Mouse (Mus musculus): Measurements from ENCODE around the gene Hcn1. TPM values are rescaled to one million over a fixed set of nuclear protein-coding genes. Genes with fewer than 3 reads are reported as not detected.

Gene Hcn1
- total and polyA plus RNA-seq, 2 experiments from 2014 or later, result 2.6 to 9.8 TPM

DNA sequence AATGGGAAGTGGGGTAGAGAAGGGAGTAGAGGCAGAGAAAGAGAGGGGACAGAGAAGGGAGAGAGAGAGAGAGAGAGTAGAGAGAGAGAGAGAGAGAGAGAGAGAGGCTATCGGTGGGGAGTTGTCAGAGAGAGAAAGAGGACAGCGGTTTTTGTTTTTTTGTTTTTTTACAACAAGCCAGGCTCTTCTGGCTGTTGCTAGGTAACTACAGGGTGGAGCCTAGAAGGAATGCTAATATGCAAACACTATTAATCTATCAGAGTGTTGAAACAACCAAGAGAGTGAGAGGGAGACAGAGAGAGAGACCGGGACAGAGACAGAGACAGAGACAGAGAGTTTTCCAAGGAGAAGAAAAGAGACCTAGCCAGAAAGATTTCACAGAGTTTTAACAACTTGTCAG is 425.7 kb downstream of the Hcn1 start:
- 18% methylated on average over 3 of the region's 3 CpGs for WGBS
- no peak overlapping the region for H3K4me2 ChIP-seq (ENCODE audit: low read depth, low read length)
- ATAC-seq, result no peak
- no peak overlapping the region for H3K4me3 ChIP-seq (ENCODE audit: low read length)
- H3K27ac ChIP-seq, result no peak overlapping the region
- TF ChIP-seq CTCF (IDR thresholded peaks at IDR 0.05; ENCODE audit: low read depth), result no peak
- H3K27me3 ChIP-seq (ENCODE audit: insufficient read depth, low read length), result no peaks in the 10 kb centered on the region
- H3K36me3 ChIP-seq (ENCODE audit: insufficient read depth, low read length), result no peaks in the 10 kb centered on the region
- no peak for DNase-seq (ENCODE audit: low spot score)
- H3K9ac ChIP-seq (replicated peaks; ENCODE audit: low read length), result no peak overlapping the region
- no peaks in the 10 kb centered on the region for H3K9me3 ChIP-seq (ENCODE audit: low read length)
- no peaks in the 10 kb centered on the region for H3K4me1 ChIP-seq (ENCODE audit: insufficient read depth, low read length)

DNA sequence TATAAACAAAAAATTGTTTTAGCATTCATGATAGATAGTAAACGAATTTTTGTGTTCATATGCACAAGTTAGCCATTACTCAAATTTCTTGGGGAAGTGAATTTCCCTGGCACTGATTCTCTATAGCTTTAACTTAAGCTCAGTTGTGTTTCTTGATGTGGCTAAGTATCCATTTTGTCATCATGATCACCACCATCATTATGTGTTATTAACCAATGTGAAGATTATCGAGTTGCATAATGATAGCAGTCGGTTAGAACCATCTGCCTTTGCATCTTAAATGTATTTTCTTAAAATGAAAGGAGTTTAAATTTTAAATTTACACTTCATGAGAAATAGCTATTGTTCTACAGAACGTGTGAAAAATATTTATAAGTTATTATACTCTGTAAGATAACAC is 426.5 kb downstream of the Hcn1 start:
- Histone ChIP-seq H3K4me1 (ENCODE audit: insufficient read depth, low read length) (no peaks in the 10 kb centered on the region), H3K27me3 (ENCODE audit: insufficient read depth, low read length) (no peaks in the 10 kb centered on the region), H3K9ac (replicated peaks; ENCODE audit: low read length) (no peak overlapping the region), H3K9me3 (ENCODE audit: low read length) (no peaks in the 10 kb centered on the region), H3K36me3 (ENCODE audit: insufficient read depth, low read length) (no peaks in the 10 kb centered on the region), H3K27ac (no peak overlapping the region), H3K4me3 (ENCODE audit: low read length) (no peak overlapping the region), H3K4me2 (ENCODE audit: low read depth, low read length) (no peak overlapping the region)
- TF ChIP-seq CTCF (IDR thresholded peaks at IDR 0.05; ENCODE audit: low read depth), result no peak
- 77% methylated on average over 4 of the region's 4 CpGs for WGBS
- no peak for ATAC-seq
- no peak for DNase-seq (ENCODE audit: low spot score)

DNA sequence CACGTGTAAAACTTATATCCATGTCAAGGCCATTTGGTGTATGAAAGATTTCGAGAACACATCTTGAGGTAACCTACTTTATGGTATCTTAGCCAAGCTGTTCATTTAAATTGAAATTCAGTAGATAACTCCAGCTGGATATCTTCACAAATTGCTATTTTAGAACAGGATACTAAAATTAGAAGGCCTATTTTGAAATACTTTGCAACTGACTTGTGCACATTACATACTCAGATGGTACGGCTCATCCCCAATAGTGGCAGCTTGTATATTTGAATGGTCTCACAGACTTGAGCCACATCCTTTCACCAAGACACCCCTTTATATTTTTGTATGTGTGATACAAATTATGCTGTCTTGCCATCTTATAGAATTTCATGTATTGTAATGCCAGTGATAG is 427.5 kb downstream of the Hcn1 start:
- Histone ChIP-seq H3K36me3 (ENCODE audit: insufficient read depth, low read length) (no peaks in the 10 kb centered on the region), H3K27me3 (ENCODE audit: insufficient read depth, low read length) (no peaks in the 10 kb centered on the region), H3K27ac (no peak overlapping the region), H3K9me3 (ENCODE audit: low read length) (no peaks in the 10 kb centered on the region), H3K4me2 (ENCODE audit: low read depth, low read length) (no peak overlapping the region), H3K9ac (replicated peaks; ENCODE audit: low read length) (no peak overlapping the region), H3K4me1 (ENCODE audit: insufficient read depth, low read length) (no peaks in the 10 kb centered on the region), H3K4me3 (ENCODE audit: low read length) (no peak overlapping the region)
- TF ChIP-seq CTCF (IDR thresholded peaks at IDR 0.05; ENCODE audit: low read depth), result no peak
- 74% methylated on average over 3 of the region's 3 CpGs for WGBS
- DNase-seq (ENCODE audit: low spot score) (no peak), ATAC-seq (no peak)

DNA sequence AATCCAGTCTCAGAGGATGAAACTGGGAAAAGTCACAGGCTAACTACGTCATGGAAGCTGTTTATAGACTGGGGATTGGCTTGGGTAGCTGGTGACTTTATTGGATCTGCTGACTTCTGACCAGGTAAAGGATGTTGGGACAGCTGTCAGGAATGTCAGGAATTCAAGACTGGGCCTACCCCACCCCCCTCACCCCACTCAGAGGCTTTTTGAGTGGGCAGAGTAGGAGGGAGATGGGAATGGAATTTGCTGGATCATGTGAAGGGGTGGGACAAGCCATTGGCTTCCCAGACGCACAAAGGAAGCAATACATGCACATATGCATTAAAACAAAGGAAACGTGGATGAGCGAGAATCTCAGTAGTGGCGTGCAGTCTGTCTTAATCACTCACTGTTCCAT is 433.5 kb downstream of the Hcn1 start:
- TF ChIP-seq CTCF (IDR thresholded peaks at IDR 0.05; ENCODE audit: low read depth), result no peak
- no peak overlapping the region for H3K4me3 ChIP-seq (ENCODE audit: low read length)
- H3K36me3 ChIP-seq (ENCODE audit: insufficient read depth, low read length), result no peaks in the 10 kb centered on the region
- no peaks in the 10 kb centered on the region for H3K9me3 ChIP-seq (ENCODE audit: low read length)
- H3K27me3 ChIP-seq (ENCODE audit: insufficient read depth, low read length), result no peaks in the 10 kb centered on the region
- DNase-seq (ENCODE audit: low spot score) (no peak), ATAC-seq (no peak)
- H3K9ac ChIP-seq (replicated peaks; ENCODE audit: low read length), result no peak overlapping the region
- no peak overlapping the region for H3K4me2 ChIP-seq (ENCODE audit: low read depth, low read length)
- no peak overlapping the region for H3K27ac ChIP-seq
- no peaks in the 10 kb centered on the region for H3K4me1 ChIP-seq (ENCODE audit: insufficient read depth, low read length)
- WGBS, result 69% methylated on average over 5 of the region's 5 CpGs
